Mouse (Mus musculus): ENCODE measurements around the gene Matk.

Matk gene

GRCm38 (mm10) chr10:81252424-81253419, at the start of gene Matk:
Matk (plus strand) TSS chr10:81252935.
- no peak for TF ChIP-seq GATA4 (IDR thresholded peaks at IDR 0.05; ENCODE audit: insufficient replicate concordance, low read length)

- TF ChIP-seq GATA4 (IDR thresholded peaks at IDR 0.05; ENCODE audit: insufficient replicate concordance, low read length) = no peak
These were observed 49.6 kb upstream of the Matk start for GRCm38 (mm10) chr10:81202978-81203720.

GRCm38 (mm10) chr10:81204137-81204536, 48.6 kb upstream of the Matk start:
- no peak for TF ChIP-seq GATA4 (IDR thresholded peaks at IDR 0.05; ENCODE audit: insufficient replicate concordance, low read length)

GRCm38 (mm10) chr10:81210154-81210553, 42.6 kb upstream of the Matk start:
- no peak for TF ChIP-seq GATA4 (IDR thresholded peaks at IDR 0.05; ENCODE audit: insufficient replicate concordance, low read length)

GRCm38 (mm10) chr10:81216260-81216659, 36.5 kb upstream of the Matk start:
- TF ChIP-seq GATA4 (IDR thresholded peaks at IDR 0.05; ENCODE audit: insufficient replicate concordance, low read length) = no peak

- no peak for TF ChIP-seq GATA4 (IDR thresholded peaks at IDR 0.05; ENCODE audit: insufficient replicate concordance, low read length)
These were observed 35.9 kb upstream of the Matk start for GRCm38 (mm10) chr10:81216810-81217209.

GRCm38 (mm10) chr10:81217964-81218363, 34.8 kb upstream of the Matk start:
- TF ChIP-seq GATA4 (IDR thresholded peaks at IDR 0.05; ENCODE audit: insufficient replicate concordance, low read length) = no peak

- TF ChIP-seq GATA4 (IDR thresholded peaks at IDR 0.05; ENCODE audit: insufficient replicate concordance, low read length) = no peak
These were observed 31.2 kb upstream of the Matk start for GRCm38 (mm10) chr10:81221402-81222015.

- no peak for TF ChIP-seq GATA4 (IDR thresholded peaks at IDR 0.05; ENCODE audit: insufficient replicate concordance, low read length)
These were observed 22.8 kb upstream of the Matk start for GRCm38 (mm10) chr10:81229735-81230437.

- TF ChIP-seq GATA4 (IDR thresholded peaks at IDR 0.05; ENCODE audit: insufficient replicate concordance, low read length) = no peak
These were observed 22.1 kb upstream of the Matk start, which contains the start of gene Atcay for GRCm38 (mm10) chr10:81230438-81231332. Atcay (minus strand) TSS chr10:81230833.

- no peak for TF ChIP-seq GATA4 (IDR thresholded peaks at IDR 0.05; ENCODE audit: insufficient replicate concordance, low read length)
These were observed 21.3 kb upstream of the Matk start for GRCm38 (mm10) chr10:81231436-81231835.

GRCm38 (mm10) chr10:81232580-81233225, 20.0 kb upstream of the Matk start, which contains the start of gene Zfr2:
Zfr2 (plus strand) TSS chr10:81233155.
- TF ChIP-seq GATA4 (IDR thresholded peaks at IDR 0.05; ENCODE audit: insufficient replicate concordance, low read length) = peak; percentile 37; the same call in 1 of the 2 replicates

- TF ChIP-seq GATA4 (IDR thresholded peaks at IDR 0.05; ENCODE audit: insufficient replicate concordance, low read length) = no peak
These were observed 19.5 kb upstream of the Matk start for GRCm38 (mm10) chr10:81233226-81233585.
